In the genomic region with DNA sequence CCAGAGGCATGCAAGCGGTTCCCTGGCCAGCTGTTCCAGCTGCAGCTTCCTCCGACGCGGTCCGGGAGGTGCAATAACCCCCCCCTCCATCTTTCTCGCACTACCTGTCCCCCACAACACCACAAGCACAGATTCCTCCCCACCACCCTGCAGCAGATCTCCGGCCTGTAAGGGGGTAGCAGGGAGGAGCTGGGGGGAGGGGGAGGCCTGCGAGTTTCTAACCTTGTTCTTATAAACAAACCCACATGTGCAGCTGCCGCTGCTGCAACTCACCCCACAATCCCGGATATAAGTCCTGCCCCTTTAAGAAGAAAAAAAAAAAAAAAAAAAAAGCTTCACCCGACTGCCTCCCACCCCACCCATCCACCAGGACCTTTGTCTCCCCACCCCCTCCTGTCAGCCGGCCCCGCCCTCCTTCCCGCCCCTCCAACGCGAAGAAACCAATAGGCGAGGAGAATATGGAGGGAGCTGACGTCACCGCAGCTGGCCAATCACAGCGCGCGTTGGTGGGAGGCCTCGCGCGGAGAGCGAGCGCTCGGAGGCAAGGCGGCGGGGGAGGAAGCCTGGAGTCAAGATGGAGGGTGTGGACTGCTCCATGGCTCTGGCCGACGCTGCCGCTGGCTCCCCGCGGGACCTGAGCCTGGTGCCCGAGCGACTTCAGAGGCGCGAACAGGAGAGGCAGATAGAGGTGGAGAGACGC, we compare ENCODE assay signal across 8 mouse cellular contexts. TPM values are rescaled to one million over a fixed set of nuclear protein-coding genes. Genes with fewer than 3 reads are reported as not detected.
DNase-seq lines count a peak whose midpoint lies in the region; ATAC-seq lines count a peak whose summit lies in the region.

A gene (plus strand): TSS at position 569 of the 700 bp plus-strand sequence.

- no peaks in the 10 kb centered on the region for H3K27me3 ChIP-seq in heart, embryonic 13.5 days (replicated peaks)
- no peaks in the 10 kb centered on the region for H3K27me3 ChIP-seq in liver, embryonic 12.5 days (replicated peaks)
- H3K27me3 ChIP-seq in stomach, embryonic 15.5 days (replicated peaks): no peaks in the 10 kb centered on the region

- H3K4me2 ChIP-seq in heart, embryonic 13.5 days: peak within 1 kb of the TSS; percentile 84
- H3K4me2 ChIP-seq in liver, embryonic 12.5 days: peak within 1 kb of the TSS; percentile 99
- H3K4me2 ChIP-seq in stomach, embryonic 15.5 days: peak within 1 kb of the TSS; percentile 94

- peak within 1 kb of the TSS; percentile 88 for H3K27ac ChIP-seq in brown adipose tissue, adult 24 weeks (replicated peaks; ENCODE audit: low read depth, low read length)
- peak within 1 kb of the TSS; percentile 92 for H3K27ac ChIP-seq in heart, embryonic 13.5 days (replicated peaks)
- peak within 1 kb of the TSS; percentile 93 for H3K27ac ChIP-seq in liver, embryonic 12.5 days
- peak within 1 kb of the TSS; percentile 98 for H3K27ac ChIP-seq in stomach, embryonic 15.5 days

- ATAC-seq in heart, embryonic 13.5 days (ENCODE audit: extremely low read depth, insufficient number of reproducible peaks, low FRiP score, low TSS enrichment): peak; percentile 89
- ATAC-seq in liver, embryonic 12.5 days: peak; percentile 90
- ATAC-seq in stomach, embryonic 15.5 days (ENCODE audit: insufficient read depth, low FRiP score, low read depth): peak; percentile 89

- peak within 1 kb of the TSS; percentile 75 for H3K4me3 ChIP-seq in brown adipose tissue, adult 24 weeks (ENCODE audit: insufficient read depth, low read depth, low read length)
- peak within 1 kb of the TSS; percentile 81 for H3K4me3 ChIP-seq in heart, embryonic 13.5 days
- peak within 1 kb of the TSS; percentile 88 for H3K4me3 ChIP-seq in liver, embryonic 12.5 days
- H3K4me3 ChIP-seq in stomach, embryonic 15.5 days (replicated peaks): peak within 1 kb of the TSS; percentile 92

- under 1% methylated on average over 40 of the region's 40 CpGs for WGBS in heart, embryonic 13.5 days
- WGBS in liver, embryonic 12.5 days (ENCODE audit: insufficient replicate concordance): under 1% methylated on average over 40 of the region's 40 CpGs
- under 1% methylated on average over 40 of the region's 40 CpGs for WGBS in stomach, embryonic 15.5 days

- DNase-seq in CD4-positive, CD25-positive, alpha-beta regulatory T cell, adult 2 months (ENCODE audit: low read depth, low spot score): peak; percentile 99
- peak; percentile 51 for DNase-seq in fat pad, adult 2 months (ENCODE audit: extremely low read depth, low read depth, low spot score)
- DNase-seq in kidney, postnatal 10 days: peak; percentile 99
- peak; percentile 94 to 96 for DNase-seq in natural killer cell, adult 2 months (ENCODE audit: low spot score in 2 of 2)

- H3K9ac ChIP-seq in heart, embryonic 13.5 days: peak within 1 kb of the TSS; percentile 92
- H3K9ac ChIP-seq in liver, embryonic 12.5 days: peak within 1 kb of the TSS; percentile 91
- H3K9ac ChIP-seq in stomach, embryonic 15.5 days: peak within 1 kb of the TSS; percentile 95

- H3K9me3 ChIP-seq in heart, embryonic 13.5 days: no peaks in the 10 kb centered on the region
- H3K9me3 ChIP-seq in liver, embryonic 12.5 days (replicated peaks): no peaks in the 10 kb centered on the region
- no peaks in the 10 kb centered on the region for H3K9me3 ChIP-seq in stomach, embryonic 15.5 days

- H3K4me1 ChIP-seq in brown adipose tissue, adult 24 weeks (ENCODE audit: control insufficient read depth, insufficient read depth, insufficient read length, low read length): peaks cover 11% of the 10 kb centered on the region
- H3K4me1 ChIP-seq in heart, embryonic 13.5 days: peaks cover 50% of the 10 kb centered on the region
- peaks cover 68% of the 10 kb centered on the region for H3K4me1 ChIP-seq in liver, embryonic 12.5 days
- H3K4me1 ChIP-seq in stomach, embryonic 15.5 days: peaks cover 28% of the 10 kb centered on the region

- peaks cover 18% of the 10 kb centered on the region for H3K36me3 ChIP-seq in heart, embryonic 13.5 days
- peaks cover 20% of the 10 kb centered on the region for H3K36me3 ChIP-seq in liver, embryonic 12.5 days
- H3K36me3 ChIP-seq in stomach, embryonic 15.5 days: no peaks in the 10 kb centered on the region

RNA-seq across cellular contexts. Expression of the gene that starts here (rescaled TPM):
- polyA plus RNA-seq in brown adipose tissue, adult 24 weeks (2012; ENCODE audit: insufficient read depth, insufficient read length, missing spikeins): 10.1 TPM in 2 replicates
- polyA plus RNA-seq in heart, embryonic 13.5 days (2015; fragmentation: Nextera tagmentation; extraction: Ambion mirVana): 39.3 and 39.8 TPM in 2 replicates
- polyA plus RNA-seq in liver, embryonic 12.5 days (2016; fragmentation: Nextera tagmentation; extraction: Ambion mirVana): 34.2 and 36.4 TPM in 2 replicates
- 54.8 and 63.0 TPM in 2 replicates for polyA plus RNA-seq in stomach, embryonic 15.5 days (2015; fragmentation: Nextera tagmentation; extraction: Ambion mirVana)

Comparison
In these comparisons a context has a peak if more than half of its experiments do, and no peak if none do; other contexts are left out.
1. Peak in every context shown above with its lines: DNase-seq, ATAC-seq, H3K4me3 ChIP-seq and H3K27ac ChIP-seq.